Mouse (Mus musculus) stomach, embryonic 15.5 days (tissue): Measurements from ENCODE around the gene Rasd1. TPM values are rescaled to one million over a fixed set of nuclear protein-coding genes. Genes with fewer than 3 reads are reported as not detected.

Experiments used
- ATAC-seq: fragments of 200-750 bp; cut with Nextera tagmentation; 2 replicates; pipeline ENCODE4 v1.8.0; 2017; ENCODE audit warnings: low read depth, moderate number of reproducible peaks, moderate TSS enrichment; ENCODE audit not compliant: insufficient read depth, low FRiP score
- H3K27ac ChIP-seq: fragments of 300-500 bp; sonication (generic); 2 replicates; pipeline ENCODE4 v1.5.1; 2015; ENCODE audit warnings: mild to moderate bottlenecking, inconsistent platforms
- H3K27me3 ChIP-seq: fragments of 300-500 bp; sonication (generic); replicated peaks from 2 replicates; pipeline ENCODE4 v1.6.1; 2015; ENCODE audit warnings: inconsistent platforms
- H3K36me3 ChIP-seq: fragments of 300-500 bp; sonication (generic); 2 replicates; pipeline ENCODE4 v1.6.1; 2015; ENCODE audit warnings: inconsistent platforms
- H3K4me1 ChIP-seq: fragments of 300-500 bp; sonication (generic); 2 replicates; pipeline ENCODE4 v1.6.1; 2015; ENCODE audit warnings: inconsistent platforms
- H3K4me2 ChIP-seq: fragments of 300-500 bp; sonication (generic); 2 replicates; pipeline ENCODE4 v1.6.1; 2015; ENCODE audit warnings: mild to moderate bottlenecking, inconsistent platforms
- H3K4me3 ChIP-seq: fragments of 300-500 bp; sonication (generic); replicated peaks from 2 replicates; pipeline ENCODE4 v1.5.1; 2015; ENCODE audit warnings: inconsistent platforms
- H3K9ac ChIP-seq: fragments of 300-500 bp; sonication (generic); 2 replicates; pipeline ENCODE4 v1.6.1; 2015; ENCODE audit warnings: inconsistent platforms
- H3K9me3 ChIP-seq: fragments of 300-500 bp; sonication (generic); 2 replicates; pipeline ENCODE4 v1.6.1; 2016; ENCODE audit warnings: inconsistent platforms
- WGBS: fragments of 180-500 bp; shearing (Covaris S2); methylation state at CpG from one replicate; pipeline ENCODE4 v1.1.7; 2015; 5-methylcytosine and 5-hydroxymethylcytosine counted together
- polyA plus RNA-seq: library from polyadenylated mRNA; unstranded; fragments of >200 nt; fragmentation: Nextera tagmentation; extraction: Ambion mirVana; gene quantifications from 2 replicates; pipeline ENCODE4 v1.2.1, GENCODE M21; 2015

The Rasd1 gene
- polyA plus RNA-seq, 1 experiment from 2014 or later, result 2.8 TPM

- H3K9me3 ChIP-seq, result no peaks in the 10 kb centered on the region
- 42% methylated on average over 2 of the region's 2 CpGs for WGBS
- H3K27me3 ChIP-seq, result no peaks in the 10 kb centered on the region
- no peak overlapping the region for H3K4me2 ChIP-seq
- H3K9ac ChIP-seq, result no peak overlapping the region
- H3K4me3 ChIP-seq, result no peak overlapping the region
- H3K4me1 ChIP-seq, result no peaks in the 10 kb centered on the region
- no peak overlapping the region for H3K27ac ChIP-seq
- no peaks in the 10 kb centered on the region for H3K36me3 ChIP-seq
- no peak for ATAC-seq
Observed at GRCm38 (mm10) chr11:59971691-59972090, 6.9 kb upstream of the Rasd1 start.

GRCm38 (mm10) chr11:59970780-59971179 is 6.0 kb upstream of the Rasd1 start:
- no peak overlapping the region for H3K9ac ChIP-seq
- no peaks in the 10 kb centered on the region for H3K9me3 ChIP-seq
- H3K4me3 ChIP-seq, result no peak overlapping the region
- WGBS, result 70% methylated on average over 5 of the region's 5 CpGs
- no peaks in the 10 kb centered on the region for H3K36me3 ChIP-seq
- no peak for ATAC-seq
- no peak overlapping the region for H3K4me2 ChIP-seq
- H3K27me3 ChIP-seq, result no peaks in the 10 kb centered on the region
- H3K4me1 ChIP-seq, result 0 out of 2 replicates have a peak, but pooled peaks cover under 1% of the 10 kb centered on the region
- no peak overlapping the region for H3K27ac ChIP-seq

- H3K4me2 ChIP-seq, result no peak overlapping the region
- no peaks in the 10 kb centered on the region for H3K9me3 ChIP-seq
- H3K27me3 ChIP-seq, result peaks cover 13% of the 10 kb centered on the region
- WGBS, result 94% methylated on average over 1 of the region's 1 CpGs
- H3K27ac ChIP-seq, result no peak overlapping the region
- H3K4me3 ChIP-seq, result no peak overlapping the region
- H3K36me3 ChIP-seq, result no peaks in the 10 kb centered on the region
- no peak overlapping the region for H3K9ac ChIP-seq
- peaks cover 19% of the 10 kb centered on the region for H3K4me1 ChIP-seq
- no peak for ATAC-seq
Observed at GRCm38 (mm10) chr11:59967765-59968164, 3.0 kb upstream of the Rasd1 start.

GRCm38 (mm10) chr11:59966102-59966483 is 1.3 kb upstream of the Rasd1 start:
- H3K36me3 ChIP-seq, result peaks cover 4% of the 10 kb centered on the region
- peaks cover 19% of the 10 kb centered on the region for H3K4me1 ChIP-seq
- peaks cover 13% of the 10 kb centered on the region for H3K27me3 ChIP-seq
- no peak overlapping the region for H3K4me3 ChIP-seq
- no peak overlapping the region for H3K9ac ChIP-seq
- no peak overlapping the region for H3K4me2 ChIP-seq
- no peak for ATAC-seq
- 58% methylated on average over 4 of the region's 4 CpGs for WGBS
- no peak overlapping the region for H3K27ac ChIP-seq
- H3K9me3 ChIP-seq, result no peaks in the 10 kb centered on the region

DNA sequence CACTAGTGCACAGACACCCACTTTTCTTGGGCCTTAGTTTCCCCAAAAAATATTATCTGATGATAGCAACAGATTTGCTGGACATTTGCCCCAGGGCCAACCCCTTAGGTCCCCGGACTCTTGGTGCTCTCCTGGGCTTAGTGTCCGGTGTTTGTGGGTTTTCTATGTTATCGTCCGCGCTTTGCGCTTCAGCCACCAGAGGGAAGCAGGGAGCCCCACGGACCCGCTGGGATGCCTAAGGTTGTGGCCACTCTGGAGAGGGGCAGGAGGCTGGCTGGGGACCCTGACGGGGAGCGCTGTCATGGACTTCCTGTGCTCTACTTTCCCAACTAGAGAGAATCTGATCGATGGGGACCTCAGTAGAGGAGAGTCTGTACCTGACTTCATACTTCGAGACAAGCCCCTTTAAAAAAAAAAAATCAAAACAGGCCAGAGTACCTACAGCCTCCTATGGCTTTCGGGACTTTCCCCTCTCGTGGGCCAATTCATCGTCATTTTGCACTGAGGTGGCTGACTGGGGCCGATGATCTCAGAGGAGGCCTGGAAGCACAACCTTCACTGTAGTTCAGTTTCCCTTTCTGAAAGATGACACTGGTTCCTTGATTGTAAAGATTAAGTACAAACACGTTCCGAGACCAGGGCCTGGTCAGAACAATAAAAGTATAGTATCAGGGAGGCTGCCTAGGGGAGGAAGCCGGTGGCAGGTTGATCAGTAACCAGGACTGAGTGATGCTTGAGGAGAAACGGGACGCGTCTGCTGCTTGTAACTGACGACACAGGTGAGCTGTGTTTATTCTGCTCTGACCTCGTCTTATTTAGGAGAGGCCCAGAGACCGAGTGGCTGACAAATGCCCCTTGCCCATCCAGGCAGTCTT is 720 bp upstream of the Rasd1 start:
- Histone ChIP-seq H3K9me3 (no peaks in the 10 kb centered on the region), H3K27ac (peak overlapping the region; percentile 78; the same call in 1 of the 2 replicates), H3K4me1 (peaks cover 19% of the 10 kb centered on the region), H3K36me3 (peaks cover 7% of the 10 kb centered on the region), H3K4me3 (peak overlapping the region; percentile 51), H3K9ac (peak overlapping the region; percentile 49; the same call in 1 of the 2 replicates), H3K4me2 (peak overlapping the region; percentile 98), H3K27me3 (peaks cover 13% of the 10 kb centered on the region)
- WGBS, result 20% methylated on average over 25 of the region's 25 CpGs
- peak; percentile 73 for ATAC-seq

- H3K9me3 ChIP-seq, result no peaks in the 10 kb centered on the region
Observed at GRCm38 (mm10) chr11:59964163-59964758, 483 bp downstream of the Rasd1 start.

DNA sequence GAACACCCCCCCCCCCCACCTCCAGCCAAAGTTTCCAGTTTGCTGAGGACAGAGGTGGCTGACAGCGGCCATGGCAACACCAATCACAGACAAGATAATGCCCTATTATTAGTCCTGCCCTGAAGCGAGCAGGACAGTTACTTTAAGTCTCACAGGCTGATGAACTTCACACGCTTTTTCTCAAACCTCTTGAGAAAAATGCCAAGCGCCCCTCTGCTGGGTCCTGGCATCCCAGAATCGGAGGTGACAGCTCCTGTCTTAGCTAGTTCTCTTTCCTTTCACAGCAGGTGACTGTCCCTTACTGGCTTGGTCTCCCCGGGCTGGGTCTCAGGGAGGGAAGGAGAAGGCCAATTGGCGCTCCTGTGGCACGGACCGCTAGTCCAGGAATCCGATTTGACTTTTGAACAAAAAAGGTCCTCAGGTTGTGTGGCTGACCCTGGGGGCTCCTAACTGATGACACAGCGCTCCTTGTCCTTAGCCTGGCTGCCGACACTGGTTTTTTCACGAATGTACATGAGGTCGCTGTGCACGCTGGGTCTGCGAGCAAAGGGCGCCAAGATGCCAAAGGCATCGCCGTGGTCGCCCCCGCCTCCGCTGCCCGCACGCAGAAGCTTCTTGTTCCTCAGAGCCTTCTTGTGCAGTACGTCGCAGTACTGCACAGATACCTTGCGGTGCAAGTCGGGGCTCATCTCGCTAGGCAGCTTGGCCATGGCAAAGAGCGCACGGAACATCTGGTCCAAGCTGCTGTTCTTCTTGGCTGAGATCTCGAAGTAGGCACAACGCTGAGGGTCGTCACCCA is 1.2 kb downstream of the Rasd1 start:
- WGBS, result 10% methylated on average over 34 of the region's 34 CpGs
- Histone ChIP-seq H3K27ac (no peak overlapping the region), H3K4me1 (peaks cover 19% of the 10 kb centered on the region), H3K4me3 (peak overlapping the region; percentile 51), H3K4me2 (peak overlapping the region; percentile 98), H3K9me3 (no peaks in the 10 kb centered on the region), H3K27me3 (peaks cover 13% of the 10 kb centered on the region), H3K9ac (peak overlapping the region; percentile 49), H3K36me3 (peaks cover 14% of the 10 kb centered on the region)
- ATAC-seq, result no peak

More at GRCm38 (mm10) chr11:59964163-59964758, 483 bp downstream of the Rasd1 start:
- peaks cover 19% of the 10 kb centered on the region for H3K4me1 ChIP-seq
- peak overlapping the region; percentile 78; the same call in 1 of the 2 replicates for H3K27ac ChIP-seq
- 2% methylated on average over 33 of the region's 33 CpGs for WGBS
- H3K27me3 ChIP-seq, result peaks cover 13% of the 10 kb centered on the region
- H3K36me3 ChIP-seq, result peaks cover 14% of the 10 kb centered on the region
- 0 out of 2 replicates have a peak, but pooled peaks have one; percentile 5 for ATAC-seq
- H3K4me3 ChIP-seq, result peak overlapping the region; percentile 51
- peak overlapping the region; percentile 49 for H3K9ac ChIP-seq
- H3K4me2 ChIP-seq, result peak overlapping the region; percentile 98

- Histone ChIP-seq H3K27me3 (peaks cover 13% of the 10 kb centered on the region), H3K9me3 (no peaks in the 10 kb centered on the region), H3K4me2 (no peak overlapping the region), H3K4me3 (no peak overlapping the region), H3K9ac (no peak overlapping the region), H3K36me3 (peaks cover 14% of the 10 kb centered on the region), H3K27ac (no peak overlapping the region), H3K4me1 (peaks cover 19% of the 10 kb centered on the region)
- 73% methylated on average over 3 of the region's 3 CpGs for WGBS
- ATAC-seq, result no peak
Observed at GRCm38 (mm10) chr11:59962590-59962989, 2.2 kb downstream of the Rasd1 start.

DNA sequence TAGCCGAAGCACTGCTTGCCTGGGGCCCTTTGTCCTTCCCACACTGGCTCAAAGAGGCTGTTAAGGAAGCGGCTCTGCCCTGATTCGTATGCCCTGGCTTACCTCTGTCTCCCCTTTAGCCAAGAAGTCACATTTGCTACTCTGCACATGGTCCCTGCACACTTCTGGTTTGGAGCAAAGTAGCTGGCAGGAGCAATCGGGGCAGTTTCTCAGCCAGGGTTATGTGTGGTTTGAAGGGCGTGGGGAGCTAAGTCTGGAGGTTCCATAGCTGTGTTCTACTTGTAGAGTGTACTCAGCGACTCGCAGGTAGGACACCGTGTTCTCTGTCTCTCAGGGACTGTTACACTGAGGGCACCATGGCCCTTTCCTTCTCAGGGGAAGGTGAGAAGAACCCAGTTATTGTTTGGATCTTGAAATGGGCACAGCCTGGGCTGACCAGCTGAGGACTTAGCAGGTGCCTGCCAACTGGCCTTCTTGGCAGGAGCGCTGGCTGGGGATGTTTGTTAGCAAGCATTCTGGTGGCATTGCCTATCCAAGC is 3.3 kb downstream of the Rasd1 start:
- H3K27ac ChIP-seq, result no peak overlapping the region
- H3K36me3 ChIP-seq, result peaks cover 14% of the 10 kb centered on the region
- WGBS, result 86% methylated on average over 9 of the region's 9 CpGs
- H3K27me3 ChIP-seq, result peaks cover 13% of the 10 kb centered on the region
- no peak overlapping the region for H3K4me2 ChIP-seq
- no peak for ATAC-seq
- no peak overlapping the region for H3K9ac ChIP-seq
- H3K4me3 ChIP-seq, result no peak overlapping the region
- peaks cover 19% of the 10 kb centered on the region for H3K4me1 ChIP-seq
- no peaks in the 10 kb centered on the region for H3K9me3 ChIP-seq

DNA sequence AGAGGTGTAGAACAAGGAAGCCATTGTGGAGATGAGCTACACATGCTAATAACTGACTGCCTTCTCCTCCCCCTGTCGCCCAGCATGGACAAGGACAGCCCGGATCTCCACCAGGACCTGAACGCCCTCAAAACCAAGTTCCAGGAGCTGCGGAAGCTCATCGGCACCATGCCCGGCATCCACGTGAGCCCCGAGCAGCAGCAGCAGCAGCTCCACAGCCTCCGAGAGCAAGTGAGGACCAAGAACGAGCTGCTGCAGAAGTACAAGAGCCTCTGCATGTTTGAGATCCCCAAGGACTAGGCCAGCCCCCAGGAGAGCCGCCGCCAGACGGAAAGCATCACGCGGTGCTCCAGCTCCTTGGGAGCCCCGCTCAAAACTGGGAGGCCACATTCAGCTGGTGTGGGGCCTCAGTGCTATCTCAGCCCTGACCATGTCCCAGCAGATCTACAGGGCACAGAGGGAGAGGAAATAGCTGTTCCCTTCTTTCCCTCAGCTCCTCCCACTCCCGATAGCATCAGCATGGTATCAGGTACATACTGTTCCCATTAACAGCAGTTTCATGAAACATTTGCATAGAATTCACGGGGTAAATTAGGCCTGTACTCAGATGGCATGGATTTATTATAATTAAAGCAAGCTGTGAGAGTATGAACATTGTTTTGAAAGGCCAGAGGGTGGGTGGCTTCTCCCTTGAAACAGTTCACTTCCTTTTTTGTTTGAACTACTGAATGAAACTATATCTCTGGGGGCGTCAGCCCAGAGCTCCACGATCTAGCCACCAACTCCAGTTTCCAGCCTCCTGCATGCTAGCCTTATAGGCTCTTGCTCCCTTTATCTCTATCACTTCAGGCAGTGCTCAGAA is 4.0 kb downstream of the Rasd1 start:
- Histone ChIP-seq H3K27me3 (peaks cover 13% of the 10 kb centered on the region), H3K9me3 (no peaks in the 10 kb centered on the region), H3K4me2 (no peak overlapping the region), H3K27ac (no peak overlapping the region), H3K9ac (no peak overlapping the region), H3K36me3 (peaks cover 14% of the 10 kb centered on the region), H3K4me1 (peaks cover 18% of the 10 kb centered on the region), H3K4me3 (no peak overlapping the region)
- WGBS, result 88% methylated on average over 20 of the region's 20 CpGs
- no peak for ATAC-seq

DNA sequence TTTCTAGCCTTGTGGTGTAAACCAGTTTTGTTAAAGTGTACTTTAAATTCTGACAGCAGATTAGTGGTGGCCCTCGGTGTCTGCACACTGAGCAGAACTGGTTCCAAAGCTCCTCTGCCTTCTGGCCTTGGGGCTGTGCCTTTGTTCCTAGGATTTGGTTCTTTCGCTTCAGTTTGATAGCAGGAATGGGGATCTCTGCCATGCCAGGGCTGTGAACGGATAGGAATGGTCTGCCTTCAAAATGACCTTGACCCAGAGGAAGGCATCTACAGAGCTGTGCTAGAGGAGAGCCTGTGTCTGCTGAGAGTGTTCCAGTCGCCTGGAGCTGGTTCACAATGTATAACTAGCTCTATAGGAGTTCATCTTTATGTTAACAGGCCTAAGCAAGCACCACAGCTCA is 5.3 kb downstream of the Rasd1 start:
- ATAC-seq, result no peak
- Histone ChIP-seq H3K4me2 (no peak overlapping the region), H3K4me3 (no peak overlapping the region), H3K36me3 (peaks cover 14% of the 10 kb centered on the region), H3K4me1 (peaks cover 11% of the 10 kb centered on the region), H3K27me3 (peaks cover 13% of the 10 kb centered on the region), H3K9ac (no peak overlapping the region), H3K27ac (no peak overlapping the region), H3K9me3 (no peaks in the 10 kb centered on the region)
- 78% methylated on average over 4 of the region's 4 CpGs for WGBS
